Mouse (Mus musculus) layer of hippocampus, adult 8-10 months (tissue): ENCODE data around the gene Smg9. TPM values are rescaled to one million over a fixed set of nuclear protein-coding genes. Genes with fewer than 3 reads are reported as not detected.

Experiments used
- DNase-seq, 2 experiments: peaks; one replicate each; pipeline ENCODE4 v3.0.0; 2022; ENCODE audit warnings: low spot score in 2 of 2
- total RNA-seq, 4 experiments: library from RNA; stranded (reverse); gene quantifications; 2 replicates each; pipeline ENCODE4 v1.2.4; 2022

Gene Smg9
- 10 to 100 TPM; 33.8 to 49.8 (median 44.0) TPM for total RNA-seq

- DNase-seq: peak; percentile 96 to 97
These were observed at the start of gene Smg9 for GRCm38 (mm10) chr7:24399256-24400081. Gene Smg9 (plus strand): TSS chr7:24399619.

GRCm38 (mm10) chr7:24355646-24356045 is 43.8 kb upstream of the Smg9 start:
- DNase-seq: no peak

GRCm38 (mm10) chr7:24356081-24356480 is 43.3 kb upstream of the Smg9 start:
- DNase-seq: no peak

GRCm38 (mm10) chr7:24357899-24358298 is 41.5 kb upstream of the Smg9 start:
- no peak for DNase-seq

GRCm38 (mm10) chr7:24359269-24359668 is 40.1 kb upstream of the Smg9 start:
- no peak for DNase-seq

GRCm38 (mm10) chr7:24361001-24361400 is 38.4 kb upstream of the Smg9 start:
- no peak for DNase-seq

GRCm38 (mm10) chr7:24363228-24363627 is 36.2 kb upstream of the Smg9 start:
- DNase-seq: no peak

- DNase-seq: peak; percentile 66 to 89
These were observed 34.6 kb upstream of the Smg9 start for GRCm38 (mm10) chr7:24364827-24365226.

- DNase-seq: no peak
These were observed 34.0 kb upstream of the Smg9 start for GRCm38 (mm10) chr7:24365258-24366014.

- no peak for DNase-seq
These were observed 32.4 kb upstream of the Smg9 start for GRCm38 (mm10) chr7:24366716-24367632.

- DNase-seq: no peak
These were observed 31.2 kb upstream of the Smg9 start for GRCm38 (mm10) chr7:24368226-24368625.

- DNase-seq: no peak
These were observed 30.5 kb upstream of the Smg9 start for GRCm38 (mm10) chr7:24368946-24369345.

GRCm38 (mm10) chr7:24369731-24370541 is 29.5 kb upstream of the Smg9 start, which contains the start of gene Kcnn4:
Gene Kcnn4 (plus strand): TSS chr7:24370263.
- no peak for DNase-seq

- DNase-seq: no peak
These were observed 28.2 kb upstream of the Smg9 start for GRCm38 (mm10) chr7:24371012-24371808.

GRCm38 (mm10) chr7:24371809-24372145 is 27.6 kb upstream of the Smg9 start:
- no peak for DNase-seq

GRCm38 (mm10) chr7:24372300-24372699 is 27.1 kb upstream of the Smg9 start:
- no peak for DNase-seq

GRCm38 (mm10) chr7:24372786-24373185 is 26.6 kb upstream of the Smg9 start:
- DNase-seq: no peak

GRCm38 (mm10) chr7:24373538-24374379 is 25.7 kb upstream of the Smg9 start:
- DNase-seq: no peak

- DNase-seq: no peak
These were observed 23.0 kb upstream of the Smg9 start for GRCm38 (mm10) chr7:24376456-24376855.
